Mouse (Mus musculus): ENCODE results near the gene Brat1.

- TF ChIP-seq GATA1 (IDR thresholded peaks at IDR 0.05; ENCODE audit: low read length) = no peak
- no peak for TF ChIP-seq TAL1 (IDR thresholded peaks at IDR 0.05; ENCODE audit: low read length)
Measured at GRCm38 (mm10) chr5:140720773-140721172, 16.0 kb downstream of the Brat1 start.
